Mouse (Mus musculus) ovary, adult 10 weeks (tissue): Measurements from ENCODE around the gene Ifna14. TPM values are rescaled to one million over a fixed set of nuclear protein-coding genes. Genes with fewer than 3 reads are reported as not detected.

Experiments used
- polyA plus RNA-seq: library from polyadenylated mRNA; stranded (reverse); fragments of 350-450 nt; fragmentation: Illumina TruSeq; extraction: RNeasy Lipid Tissue Mini Kit (QIAGEN cat#74804); gene quantifications from one replicate; pipeline ENCODE4 v1.2.3, GENCODE M21; 2014

Ifna14 gene
- not detected for polyA plus RNA-seq

GRCm38 (mm10) chr4:88571698-88572097, at the start of gene Ifna14:
Gene Ifna14, minus strand, starts transcription at chr4:88571798.

GRCm38 (mm10) chr4:88603276-88603675, 31.7 kb upstream of the Ifna14 start, which contains the start of gene Ifna12:
Gene Ifna12, minus strand, starts transcription at chr4:88603376.

GRCm38 (mm10) chr4:88592285-88592684, 20.7 kb upstream of the Ifna14 start, which contains the start of gene Ifna9:
Gene Ifna9, minus strand, starts transcription at chr4:88592385.

GRCm38 (mm10) chr4:88558145-88558544, 13.5 kb downstream of the Ifna14 start, which contains the start of gene Ifna15:
Gene Ifna15, minus strand, starts transcription at chr4:88558245.

GRCm38 (mm10) chr4:88522674-88523073, 48.9 kb downstream of the Ifna14 start, which contains the start of gene Ifnb1:
Gene Ifnb1, minus strand, starts transcription at chr4:88522774.

Other genes starting within 250 kb of the Ifna14 start
- 49.0 TPM for gene Hacd4, start 132.9 kb downstream of the Ifna14 start, polyA plus RNA-seq
- not detected for gene Ifnb1, start 49.0 kb downstream of the Ifna14 start, polyA plus RNA-seq
- gene Ifna15, start 13.6 kb downstream of the Ifna14 start, polyA plus RNA-seq: not detected
- gene Ifna9, start 20.6 kb upstream of the Ifna14 start, polyA plus RNA-seq: not detected
- not detected for gene Ifna12, start 31.6 kb upstream of the Ifna14 start, polyA plus RNA-seq
- 24.0 TPM for gene C87499, start 62.6 kb upstream of the Ifna14 start, polyA plus RNA-seq
- not detected for gene Ifna13, start 72.7 kb upstream of the Ifna14 start, polyA plus RNA-seq
- gene Ifna16, start 105.1 kb upstream of the Ifna14 start, polyA plus RNA-seq: not detected
- gene Ifna2, start 112.1 kb upstream of the Ifna14 start, polyA plus RNA-seq: not detected
- gene Ifnab, start 119.6 kb upstream of the Ifna14 start, polyA plus RNA-seq: not detected
- gene Gm26566, start 150.0 kb upstream of the Ifna14 start, polyA plus RNA-seq: not detected
- 236 TPM for gene Klhl9, start 150.7 kb upstream of the Ifna14 start, polyA plus RNA-seq
- not detected for gene Gm13271, start 183.1 kb upstream of the Ifna14 start, polyA plus RNA-seq
- not detected for gene Gm13283, start 188.3 kb upstream of the Ifna14 start, polyA plus RNA-seq
- not detected for gene Gm13290, start 202.0 kb upstream of the Ifna14 start, polyA plus RNA-seq
- not detected for gene Gm13289, start 205.1 kb upstream of the Ifna14 start, polyA plus RNA-seq
- gene Gm13272, start 208.1 kb upstream of the Ifna14 start, polyA plus RNA-seq: not detected
- gene Ifnz, start 210.3 kb upstream of the Ifna14 start, polyA plus RNA-seq: not detected
- gene Gm13276, start 213.9 kb upstream of the Ifna14 start, polyA plus RNA-seq: not detected
- not detected for gene Gm13277, start 216.8 kb upstream of the Ifna14 start, polyA plus RNA-seq
- gene Gm13278, start 219.8 kb upstream of the Ifna14 start, polyA plus RNA-seq: not detected
- not detected for gene Gm13275, start 222.7 kb upstream of the Ifna14 start, polyA plus RNA-seq
- gene Gm13279, start 225.6 kb upstream of the Ifna14 start, polyA plus RNA-seq: not detected
- not detected for gene Gm13285, start 227.9 kb upstream of the Ifna14 start, polyA plus RNA-seq
- gene Gm13287, start 231.5 kb upstream of the Ifna14 start, polyA plus RNA-seq: not detected
- gene Gm13288, start 233.7 kb upstream of the Ifna14 start, polyA plus RNA-seq: not detected
- gene Ifna7, start 244.4 kb upstream of the Ifna14 start, polyA plus RNA-seq: not detected
- not detected for gene Ifna11, start 248.2 kb upstream of the Ifna14 start, polyA plus RNA-seq